Mouse (Mus musculus): ENCODE measurements around the gene Sobp. TPM values are rescaled to one million over a fixed set of nuclear protein-coding genes. Genes with fewer than 3 reads are reported as not detected.

Gene Sobp
- polyA plus RNA-seq, 2 experiments = 0.01 TPM; not detected in 1

DNA sequence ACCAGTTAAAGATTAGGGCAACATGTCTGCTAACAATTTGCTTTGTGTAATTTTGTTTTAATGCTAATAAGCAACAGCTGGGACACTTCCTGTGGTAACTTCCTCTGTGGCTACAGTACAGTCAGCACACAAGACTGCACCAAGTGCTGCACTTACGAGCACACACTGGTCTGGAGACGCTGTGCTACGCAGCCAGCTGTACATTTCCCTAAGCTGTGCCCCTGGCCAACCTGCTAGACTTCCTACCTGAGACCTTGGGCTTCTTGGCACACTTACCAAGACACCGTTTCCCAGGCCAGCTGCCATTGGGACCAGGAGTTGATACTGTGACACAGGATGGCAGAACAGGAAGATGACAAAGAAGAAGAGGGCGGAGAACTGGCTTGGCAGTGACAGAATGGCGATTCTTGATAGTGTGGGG, 212.1 kb downstream of the Sobp start:
- no peaks in the 10 kb centered on the region for H3K36me3 ChIP-seq (replicated peaks; ENCODE audit: control insufficient read depth, insufficient read depth, low read depth)
- H3K9me3 ChIP-seq (ENCODE audit: control insufficient read depth, low read length) = no peaks in the 10 kb centered on the region
- WGBS (ENCODE audit: insufficient replicate concordance) = 20% methylated on average over 6 of the region's 6 CpGs
- ATAC-seq (ENCODE audit: insufficient read depth) (no peak), DNase-seq (ENCODE audit: low read depth in 3 of 3, low spot score in 3 of 3) (no peak)
- no peak overlapping the region for H3K27ac ChIP-seq
- H3K9ac ChIP-seq (replicated peaks) = no peak overlapping the region
- TF ChIP-seq EP300 (IDR thresholded peaks at IDR 0.05; ENCODE audit: low read depth) (no peak), CTCF (IDR thresholded peaks at IDR 0.05; ENCODE audit: low read depth) (no peak)
- H3K27me3 ChIP-seq (ENCODE audit: control insufficient read depth, insufficient read depth, low read length) = no peaks in the 10 kb centered on the region
- no peak overlapping the region for H3K4me2 ChIP-seq (ENCODE audit: low read depth)
- no peak overlapping the region for H3K4me3 ChIP-seq (ENCODE audit: insufficient read depth in 1 of 2, low read depth in 2 of 2, low read length in 2 of 2)
- peaks cover 0 to 8% of the 10 kb centered on the region in 2 experiments; a peak in 3 of 4 replicates for H3K4me1 ChIP-seq (replicated peaks; ENCODE audit: control insufficient read depth in 2 of 2, insufficient read depth in 2 of 2, low read length in 1 of 2)

DNA sequence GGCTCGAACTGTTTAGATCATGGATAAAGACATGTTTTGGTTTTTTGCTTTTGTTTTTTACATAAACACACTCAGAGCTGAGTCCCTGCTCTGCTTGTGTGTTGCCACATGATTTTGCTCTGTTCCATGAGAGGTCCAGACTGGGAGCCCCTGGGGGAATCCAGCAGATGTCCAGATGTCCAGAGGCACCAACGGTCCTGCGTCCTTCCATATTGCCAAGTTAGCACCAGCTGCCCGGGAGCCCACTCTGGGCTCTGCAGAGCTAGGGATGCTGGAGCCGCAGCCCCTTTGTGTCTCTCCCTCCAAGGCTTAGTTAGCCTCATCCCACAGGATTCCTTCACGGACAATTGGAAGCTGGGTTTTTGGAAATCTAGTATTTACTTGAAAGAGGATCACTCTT, 212.6 kb downstream of the Sobp start:
- ATAC-seq (ENCODE audit: insufficient read depth) = no peak

DNA sequence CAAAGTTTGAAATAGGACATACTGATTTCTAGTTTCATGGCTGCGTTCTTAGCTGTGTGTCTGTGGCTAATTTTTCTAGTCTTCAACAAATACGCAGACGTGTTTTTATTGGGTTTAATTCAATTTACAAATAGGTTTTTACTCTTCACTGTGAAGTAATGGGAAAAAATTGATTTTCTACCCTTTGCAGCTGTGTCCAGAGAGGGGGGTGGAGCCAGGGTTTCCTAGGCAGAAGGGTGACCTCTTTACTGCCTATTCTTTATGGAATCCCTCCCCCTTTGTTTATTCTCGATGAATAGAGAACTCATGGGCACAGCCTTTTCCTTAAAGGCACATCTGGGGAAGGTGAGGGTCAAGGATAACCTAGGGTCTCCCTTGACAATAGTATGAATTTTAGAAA, 215.6 kb downstream of the Sobp start:
- TF ChIP-seq EP300 (IDR thresholded peaks at IDR 0.05; ENCODE audit: low read depth) (no peak), CTCF (IDR thresholded peaks at IDR 0.05; ENCODE audit: low read depth) (no peak)
- DNase-seq (ENCODE audit: low read depth in 3 of 3, low spot score in 3 of 3) (no peak), ATAC-seq (ENCODE audit: insufficient read depth) (no peak)
- no peaks in the 10 kb centered on the region; the same call in 1 of the 2 replicates for H3K27me3 ChIP-seq (ENCODE audit: control insufficient read depth, insufficient read depth, low read length)
- H3K27ac ChIP-seq = no peak overlapping the region
- H3K9me3 ChIP-seq (ENCODE audit: control insufficient read depth, low read length) = no peaks in the 10 kb centered on the region
- no peak overlapping the region for H3K4me3 ChIP-seq (ENCODE audit: insufficient read depth in 1 of 2, low read depth in 2 of 2, low read length in 2 of 2)
- no peaks in the 10 kb centered on the region for H3K36me3 ChIP-seq (replicated peaks; ENCODE audit: control insufficient read depth, insufficient read depth, low read depth)
- H3K9ac ChIP-seq (replicated peaks) = no peak overlapping the region
- 55% methylated on average over 4 of the region's 4 CpGs for WGBS (ENCODE audit: insufficient replicate concordance)
- H3K4me1 ChIP-seq (replicated peaks; ENCODE audit: control insufficient read depth in 2 of 2, insufficient read depth in 2 of 2, low read length in 1 of 2) = peaks cover 0 to 8% of the 10 kb centered on the region in 2 experiments; a peak in 3 of 4 replicates
- no peak overlapping the region; the same call in 1 of the 2 replicates for H3K4me2 ChIP-seq (ENCODE audit: low read depth)

More for the DNA sequence above, 212.6 kb downstream of the Sobp start:
- Histone ChIP-seq H3K4me1 (replicated peaks; ENCODE audit: control insufficient read depth in 2 of 2, insufficient read depth in 2 of 2, low read length in 1 of 2) (peaks cover 0 to 8% of the 10 kb centered on the region in 2 experiments; a peak in 3 of 4 replicates), H3K9me3 (ENCODE audit: control insufficient read depth, low read length) (no peaks in the 10 kb centered on the region), H3K27me3 (ENCODE audit: control insufficient read depth, insufficient read depth, low read length) (no peaks in the 10 kb centered on the region), H3K4me2 (ENCODE audit: low read depth) (no peak overlapping the region), H3K9ac (replicated peaks) (no peak overlapping the region), H3K4me3 (ENCODE audit: insufficient read depth in 1 of 2, low read depth in 2 of 2, low read length in 2 of 2) (no peak overlapping the region), H3K27ac (no peak overlapping the region), H3K36me3 (replicated peaks; ENCODE audit: control insufficient read depth, insufficient read depth, low read depth) (no peaks in the 10 kb centered on the region)
- no peak for DNase-seq (ENCODE audit: low read depth in 3 of 3, low spot score in 3 of 3)
- TF ChIP-seq CTCF (IDR thresholded peaks at IDR 0.05; ENCODE audit: low read depth) (no peak), EP300 (IDR thresholded peaks at IDR 0.05; ENCODE audit: low read depth) (no peak)
- 63% methylated on average over 6 of the region's 6 CpGs for WGBS (ENCODE audit: insufficient replicate concordance)

DNA sequence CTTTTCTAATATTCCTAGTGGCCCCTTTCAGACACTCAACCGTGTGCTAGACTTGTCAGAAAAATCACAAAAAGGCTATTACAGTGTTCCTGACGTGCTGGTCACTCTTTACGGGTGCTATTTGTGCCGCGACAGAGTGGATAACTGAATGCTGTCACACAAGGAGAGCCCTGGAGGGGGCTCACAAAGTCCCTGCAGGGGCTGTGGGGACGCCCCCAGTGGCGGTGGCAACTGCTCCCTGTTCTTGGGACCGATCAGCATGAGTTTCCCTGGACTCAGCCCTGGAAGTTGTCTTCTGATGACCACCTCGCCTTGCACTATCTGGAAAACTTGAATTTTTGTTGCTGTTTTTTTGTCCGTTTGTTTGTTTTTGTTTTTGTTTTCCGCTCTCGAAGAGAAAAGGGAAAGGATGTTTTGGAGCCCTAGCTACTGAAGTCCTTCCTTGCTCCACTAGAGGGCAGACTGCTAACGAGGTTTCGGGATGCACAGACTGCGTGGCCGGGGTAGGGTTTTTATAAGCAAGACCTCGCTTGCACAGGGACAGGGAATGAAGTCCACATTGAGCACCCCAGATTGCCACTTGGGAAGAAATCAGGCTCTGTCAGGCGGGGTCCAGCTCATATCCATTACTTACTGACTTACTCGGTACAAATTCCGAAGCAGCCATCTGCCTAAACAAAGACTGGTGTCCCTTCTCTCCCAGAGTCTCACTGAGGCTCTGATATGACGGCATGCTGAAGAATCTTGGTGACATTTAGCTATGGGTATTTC, 216.3 kb downstream of the Sobp start:
- ATAC-seq (ENCODE audit: insufficient read depth) (no peak), DNase-seq (ENCODE audit: low read depth in 3 of 3, low spot score in 3 of 3) (peak in 1 of 3 experiments; percentile 26)
- WGBS (ENCODE audit: insufficient replicate concordance) = 8% methylated on average over 21 of the region's 21 CpGs
- H3K27ac ChIP-seq = no peak overlapping the region
- H3K4me2 ChIP-seq (ENCODE audit: low read depth) = peak overlapping the region; percentile 44
- no peaks in the 10 kb centered on the region for H3K9me3 ChIP-seq (ENCODE audit: control insufficient read depth, low read length)
- H3K4me1 ChIP-seq (replicated peaks; ENCODE audit: control insufficient read depth in 2 of 2, insufficient read depth in 2 of 2, low read length in 1 of 2) = peaks cover 0 to 8% of the 10 kb centered on the region in 2 experiments; a peak in 3 of 4 replicates
- H3K27me3 ChIP-seq (ENCODE audit: control insufficient read depth, insufficient read depth, low read length) = no peaks in the 10 kb centered on the region; the same call in 1 of the 2 replicates
- no peak overlapping the region for H3K9ac ChIP-seq (replicated peaks)
- TF ChIP-seq CTCF (IDR thresholded peaks at IDR 0.05; ENCODE audit: low read depth) (peak; percentile 82), EP300 (IDR thresholded peaks at IDR 0.05; ENCODE audit: low read depth) (no peak)
- no peaks in the 10 kb centered on the region for H3K36me3 ChIP-seq (replicated peaks; ENCODE audit: control insufficient read depth, insufficient read depth, low read depth)
- no peak overlapping the region for H3K4me3 ChIP-seq (ENCODE audit: insufficient read depth in 1 of 2, low read depth in 2 of 2, low read length in 2 of 2)

DNA sequence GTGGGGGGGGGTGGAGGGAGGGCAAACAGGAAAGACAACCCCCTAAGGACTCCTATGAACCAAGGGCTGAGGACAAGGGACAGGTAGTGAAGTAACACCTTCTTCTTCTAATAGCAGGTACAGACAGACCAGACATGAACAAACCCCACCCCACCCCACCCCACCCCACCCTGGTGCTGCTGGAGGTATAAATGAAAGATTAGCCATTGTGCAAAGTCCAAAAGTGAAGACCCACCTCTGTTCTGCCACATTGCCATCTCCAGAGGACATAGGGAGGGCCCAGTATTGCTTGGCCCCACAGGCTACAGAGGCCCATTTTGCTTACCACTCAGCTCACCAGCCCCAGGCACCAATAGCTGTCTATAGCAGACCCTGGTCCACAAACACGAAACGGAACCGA, 219.1 kb downstream of the Sobp start:
- H3K4me1 ChIP-seq (replicated peaks; ENCODE audit: control insufficient read depth in 2 of 2, insufficient read depth in 2 of 2, low read length in 1 of 2) = no peaks in the 10 kb centered on the region; a peak in 1 of 4 replicates
- no peak overlapping the region for H3K4me2 ChIP-seq (ENCODE audit: low read depth)
- H3K27ac ChIP-seq = no peak overlapping the region
- TF ChIP-seq EP300 (IDR thresholded peaks at IDR 0.05; ENCODE audit: low read depth) = no peak
- TF ChIP-seq CTCF (IDR thresholded peaks at IDR 0.05; ENCODE audit: low read depth) = no peak
- no peak overlapping the region for H3K4me3 ChIP-seq (ENCODE audit: insufficient read depth in 1 of 2, low read depth in 2 of 2, low read length in 2 of 2)
- WGBS (ENCODE audit: insufficient replicate concordance) = 81% methylated on average over 3 of the region's 3 CpGs
- H3K36me3 ChIP-seq (replicated peaks; ENCODE audit: control insufficient read depth, insufficient read depth, low read depth) = no peaks in the 10 kb centered on the region
- H3K27me3 ChIP-seq (ENCODE audit: control insufficient read depth, insufficient read depth, low read length) = no peaks in the 10 kb centered on the region; the same call in 1 of the 2 replicates
- DNase-seq (ENCODE audit: low read depth in 3 of 3, low spot score in 3 of 3) (no peak), ATAC-seq (ENCODE audit: insufficient read depth) (no peak)
- H3K9me3 ChIP-seq (ENCODE audit: control insufficient read depth, low read length) = no peaks in the 10 kb centered on the region
- H3K9ac ChIP-seq (replicated peaks) = no peak overlapping the region

All from liver, embryonic 14.5 days (tissue).